8 mouse cellular contexts compared by ENCODE assay signal in genomic region chr8:122546811-122547453, GRCm38 (mm10). TPM values are rescaled to one million over a fixed set of nuclear protein-coding genes. Genes with fewer than 3 reads are reported as not detected.
A peak's percentile ranks its signal among the peaks of the same experiment; 100 is the strongest.
DNase-seq lines count a peak whose midpoint lies in the region; ATAC-seq and TF ChIP-seq lines count a peak whose summit lies in the region.

No protein-coding gene starts in this region.

- H3K36me3 ChIP-seq in E14TG2a.4 (ENCODE audit: insufficient read depth, low read length), result peaks cover 54% of the 10 kb centered on the region
- no peaks in the 10 kb centered on the region for H3K36me3 ChIP-seq in heart, postnatal 0 days (replicated peaks; ENCODE audit: control insufficient read depth, insufficient read depth, low read length)
- H3K36me3 ChIP-seq in neural tube, embryonic 13.5 days, result no peaks in the 10 kb centered on the region
- no peaks in the 10 kb centered on the region for H3K36me3 ChIP-seq in forebrain, embryonic 14.5 days (ENCODE audit: control insufficient read depth, insufficient read depth, low read length)

- peak; percentile 72 for TF ChIP-seq EP300 in heart, postnatal 0 days (IDR thresholded peaks at IDR 0.05; ENCODE audit: low read depth)

- H3K27me3 ChIP-seq in E14TG2a.4 (ENCODE audit: insufficient read depth, low read length), result peaks cover 3% of the 10 kb centered on the region; the same call in 1 of the 2 replicates
- no peaks in the 10 kb centered on the region for H3K27me3 ChIP-seq in heart, postnatal 0 days (ENCODE audit: control insufficient read depth, insufficient read depth, low read length)
- peaks cover 41% of the 10 kb centered on the region for H3K27me3 ChIP-seq in neural tube, embryonic 13.5 days
- H3K27me3 ChIP-seq in forebrain, embryonic 14.5 days (replicated peaks; ENCODE audit: control insufficient read depth, insufficient read depth, low read length), result peaks cover 27% of the 10 kb centered on the region

- no peaks in the 10 kb centered on the region for H3K9me3 ChIP-seq in E14TG2a.4 (ENCODE audit: low read length)
- no peaks in the 10 kb centered on the region for H3K9me3 ChIP-seq in heart, postnatal 0 days (replicated peaks; ENCODE audit: control insufficient read depth, low read length)
- no peaks in the 10 kb centered on the region for H3K9me3 ChIP-seq in neural tube, embryonic 13.5 days
- no peaks in the 10 kb centered on the region for H3K9me3 ChIP-seq in forebrain, embryonic 14.5 days (replicated peaks; ENCODE audit: control insufficient read depth, low read length)

- H3K4me3 ChIP-seq in E14TG2a.4 (replicated peaks; ENCODE audit: low read length), result peak overlapping the region; percentile 37
- H3K4me3 ChIP-seq in heart, postnatal 0 days (ENCODE audit: low read depth, low read length), result no peak overlapping the region
- H3K4me3 ChIP-seq in neural tube, embryonic 13.5 days, result no peak overlapping the region
- H3K4me3 ChIP-seq in left cerebral cortex, adult 2 months, result no peak overlapping the region
- no peak overlapping the region for H3K4me3 ChIP-seq in forebrain, embryonic 14.5 days (ENCODE audit: low read depth, low read length)

- H3K4me1 ChIP-seq in E14TG2a.4 (replicated peaks; ENCODE audit: low read depth, low read length), result peaks cover 87% of the 10 kb centered on the region
- H3K4me1 ChIP-seq in heart, postnatal 0 days (ENCODE audit: control insufficient read depth, insufficient read depth), result peaks cover 23% of the 10 kb centered on the region
- peaks cover 18% of the 10 kb centered on the region; the same call in 1 of the 2 replicates for H3K4me1 ChIP-seq in neural tube, embryonic 13.5 days (replicated peaks)
- H3K4me1 ChIP-seq in forebrain, embryonic 14.5 days (ENCODE audit: control insufficient read depth, insufficient read depth, low read length), result no peaks in the 10 kb centered on the region

- ATAC-seq in heart, postnatal 0 days (ENCODE audit: insufficient read depth, low read depth), result peak; percentile 12; the same call in 1 of the 2 replicates
- no peak for ATAC-seq in neural tube, embryonic 13.5 days (ENCODE audit: low read depth)
- no peak for ATAC-seq in forebrain, embryonic 14.5 days

- intact Hi-C loops in left cerebral cortex, adult 2 months (cut with DNase I), result no loop called here

- no peak for TF ChIP-seq CTCF in E14TG2a.4 (conservative IDR thresholded peaks at IDR 0.05; ENCODE audit: low read length)
- no peak for TF ChIP-seq CTCF in heart, postnatal 0 days (IDR thresholded peaks at IDR 0.05; ENCODE audit: low read depth)
- no peak for TF ChIP-seq CTCF in left cerebral cortex, adult 2 months (IDR thresholded peaks at IDR 0.05)

- peak overlapping the region; percentile 63 for H3K27ac ChIP-seq in heart, postnatal 0 days (ENCODE audit: low read depth)
- H3K27ac ChIP-seq in neural tube, embryonic 13.5 days (replicated peaks), result no peak overlapping the region
- H3K27ac ChIP-seq in left cerebral cortex, adult 2 months, result no peak overlapping the region
- H3K27ac ChIP-seq in forebrain, embryonic 14.5 days (ENCODE audit: low read depth, low read length), result no peak overlapping the region

- H3K4me2 ChIP-seq in heart, postnatal 0 days (ENCODE audit: low read depth, low read length), result peak overlapping the region; percentile 67
- H3K4me2 ChIP-seq in neural tube, embryonic 13.5 days, result peak overlapping the region; percentile 13; the same call in 1 of the 2 replicates
- H3K4me2 ChIP-seq in forebrain, embryonic 14.5 days (ENCODE audit: low read length), result no peak overlapping the region

- no peak overlapping the region; the same call in 1 of the 2 replicates for H3K9ac ChIP-seq in heart, postnatal 0 days (replicated peaks; ENCODE audit: low read depth, low read length)
- H3K9ac ChIP-seq in neural tube, embryonic 13.5 days, result no peak overlapping the region
- no peak overlapping the region for H3K9ac ChIP-seq in forebrain, embryonic 14.5 days (ENCODE audit: low read length)

- WGBS in heart, postnatal 0 days, result 36% methylated on average over 24 of the region's 24 CpGs
- 60% methylated on average over 24 of the region's 24 CpGs for WGBS in neural tube, embryonic 13.5 days
- WGBS in forebrain, embryonic 14.5 days, result 79% methylated on average over 24 of the region's 24 CpGs

- DNase-seq in adrenal gland, postnatal 36 days, result peak; percentile 60 to 77
- DNase-seq in heart, postnatal 0 days (ENCODE audit: low spot score), result peak; percentile 69
- DNase-seq in kidney, postnatal 36 days, result peak; percentile 90 to 93
- DNase-seq in left cerebral cortex, adult 2 months (ENCODE audit: extremely low spot score in 1 of 2, low spot score in 2 of 2), result no peak
- no peak for DNase-seq in left cerebral cortex, adult 18-20 months (ENCODE audit: low spot score in 2 of 2)
- DNase-seq in forebrain, embryonic 14.5 days (ENCODE audit: low spot score), result no peak

RNA-seq across cellular contexts. Expression of gene Piezo1, which starts 4.2 kb away (rescaled TPM):
- total RNA-seq in adrenal gland, postnatal 36 days (2021), result 10 to 100 TPM; 19.5 to 24.7 TPM
- total RNA-seq in heart, postnatal 0 days (2014; rRNA removed; ENCODE audit: low replicate concordance), result 87.0 and 92.7 TPM in 2 replicates
- polyA plus RNA-seq in heart, postnatal 0 days (2015; fragmentation: Nextera tagmentation; extraction: Ambion mirVana), result 8.0 and 10.1 TPM in 2 replicates
- 3.2 and 6.2 TPM in 2 replicates for polyA plus RNA-seq in neural tube, embryonic 13.5 days (2015; fragmentation: Nextera tagmentation; extraction: Ambion mirVana)
- 1 to 10 TPM; 6.8 to 7.7 TPM for total RNA-seq in left cerebral cortex, adult 2 months (2021)
- total RNA-seq in left cerebral cortex, adult 18-20 months (2021), result 1 to 10 TPM; 5.2 to 5.5 TPM
- 1.2 and 1.6 TPM in 2 replicates for polyA plus RNA-seq in forebrain, embryonic 14.5 days (2014; fragmentation: Nextera tagmentation; extraction: Ambion mirVana)

RNA-seq across cellular contexts. Expression of gene Cdt1, which starts 20.9 kb away (rescaled TPM):
- total RNA-seq in adrenal gland, postnatal 36 days (2021), result 1 to 10 TPM; 8.7 to 9.1 TPM
- 27.5 and 52.3 TPM in 2 replicates for total RNA-seq in heart, postnatal 0 days (2014; rRNA removed; ENCODE audit: low replicate concordance)
- 9.9 and 10.0 TPM in 2 replicates for polyA plus RNA-seq in heart, postnatal 0 days (2015; fragmentation: Nextera tagmentation; extraction: Ambion mirVana)
- polyA plus RNA-seq in neural tube, embryonic 13.5 days (2015; fragmentation: Nextera tagmentation; extraction: Ambion mirVana), result 7.3 and 9.2 TPM in 2 replicates
- 1 to 10 TPM; 2.5 to 5.0 TPM for total RNA-seq in left cerebral cortex, adult 2 months (2021)
- total RNA-seq in left cerebral cortex, adult 18-20 months (2021), result 1 to 10 TPM; 2.9 to 3.9 TPM
- polyA plus RNA-seq in forebrain, embryonic 14.5 days (2014; fragmentation: Nextera tagmentation; extraction: Ambion mirVana), result 12.8 and 13.4 TPM in 2 replicates

RNA-seq across cellular contexts. Expression of gene Aprt, which starts 29.8 kb away (rescaled TPM):
- total RNA-seq in adrenal gland, postnatal 36 days (2021), result 10 to 100 TPM; 72.4 to 87.2 TPM
- total RNA-seq in heart, postnatal 0 days (2014; rRNA removed; ENCODE audit: low replicate concordance), result 106 and 112 TPM in 2 replicates
- polyA plus RNA-seq in heart, postnatal 0 days (2015; fragmentation: Nextera tagmentation; extraction: Ambion mirVana), result 104 and 119 TPM in 2 replicates
- 133 and 161 TPM in 2 replicates for polyA plus RNA-seq in neural tube, embryonic 13.5 days (2015; fragmentation: Nextera tagmentation; extraction: Ambion mirVana)
- total RNA-seq in left cerebral cortex, adult 2 months (2021), result 10 to 100 TPM; 52.8 to 56.0 TPM
- total RNA-seq in left cerebral cortex, adult 18-20 months (2021), result 10 to 100 TPM; 48.4 to 52.0 TPM
- 200 and 247 TPM in 2 replicates for polyA plus RNA-seq in forebrain, embryonic 14.5 days (2014; fragmentation: Nextera tagmentation; extraction: Ambion mirVana)

Comparison
In these comparisons a context has a peak if more than half of its experiments do, and no peak if none do; other contexts are left out.
1. DNase-seq: peak in adrenal gland, postnatal 36 days (2 of 2), heart, postnatal 0 days (single experiment) and kidney, postnatal 36 days (2 of 2); none in left cerebral cortex, adult 2 months (0 of 2), left cerebral cortex, adult 18-20 months (0 of 2) and forebrain, embryonic 14.5 days (single experiment).